In the genomic region with DNA sequence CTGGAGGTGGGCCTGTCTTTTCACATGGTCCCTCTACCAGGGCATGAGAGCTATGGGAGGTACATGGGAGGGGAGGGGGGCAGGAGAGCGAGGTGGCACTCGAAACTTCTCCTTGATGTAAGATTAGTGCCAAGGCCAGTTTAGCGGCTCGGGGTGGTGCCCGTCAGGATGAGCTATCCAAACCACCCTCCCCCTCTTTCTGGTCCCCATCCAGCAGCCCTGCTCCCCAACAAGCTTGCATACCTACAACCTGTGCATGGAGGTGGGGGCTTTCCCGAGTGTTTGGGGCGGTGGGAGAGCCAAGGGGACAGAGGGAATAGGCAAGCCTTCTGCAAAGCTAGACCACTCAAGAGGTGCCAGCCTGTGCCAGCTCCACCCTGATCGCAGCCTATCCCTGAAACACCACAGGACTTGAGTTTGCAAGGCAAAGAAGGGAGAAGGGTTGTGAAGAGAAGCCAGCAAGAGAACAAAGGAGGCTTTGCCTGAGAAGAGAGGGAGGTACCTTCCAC, we compare ENCODE assay signal across 8 mouse cellular contexts. TPM values are rescaled to one million over a fixed set of nuclear protein-coding genes. Genes with fewer than 3 reads are reported as not detected.
DNase-seq lines count a peak whose midpoint lies in the region; ATAC-seq and TF ChIP-seq lines count a peak whose summit lies in the region.

No protein-coding gene starts in this region.

- intact Hi-C loops in left cerebral cortex, postnatal 25 days (cut with DNase I) = no loop called here
- intact Hi-C loops in left cerebral cortex, postnatal 36 days (cut with DNase I) = loop anchor here (2.0 kb wide), 1 partner anchor 25 kb away; no protein-coding TSS in a partner anchor

- no peaks in the 10 kb centered on the region for H3K9me3 ChIP-seq in neural tube, embryonic 14.5 days (ENCODE audit: control insufficient read depth, low read length)

- H3K9ac ChIP-seq in neural tube, embryonic 14.5 days (replicated peaks; ENCODE audit: low read depth, low read length) = peak overlapping the region; percentile 47; the same call in 1 of the 2 replicates

- H3K27me3 ChIP-seq in neural tube, embryonic 14.5 days (ENCODE audit: control insufficient read depth, insufficient read depth, low read length) = no peaks in the 10 kb centered on the region

- peak overlapping the region; percentile 75 for H3K27ac ChIP-seq in embryonic fibroblast, embryonic 13.5 days (ENCODE audit: insufficient read depth, low read length)
- H3K27ac ChIP-seq in neural tube, embryonic 14.5 days (ENCODE audit: low read depth, low read length) = peak overlapping the region; percentile 46; the same call in 1 of the 2 replicates

- TF ChIP-seq CTCF in embryonic fibroblast, embryonic 13.5 days (IDR thresholded peaks at IDR 0.05; ENCODE audit: borderline replicate concordance, insufficient read depth, low read length) = no peak

- ATAC-seq in neural tube, embryonic 14.5 days (ENCODE audit: low read depth) = peak; percentile 9; the same call in 1 of the 2 replicates

- peak overlapping the region; percentile 52 for H3K4me2 ChIP-seq in neural tube, embryonic 14.5 days (ENCODE audit: low read depth, low read length)

- no peaks in the 10 kb centered on the region for H3K36me3 ChIP-seq in neural tube, embryonic 14.5 days (ENCODE audit: control insufficient read depth, insufficient read depth, low read length)

- WGBS in neural tube, embryonic 14.5 days = 37% methylated on average over 8 of the region's 8 CpGs

- H3K4me3 ChIP-seq in embryonic fibroblast, embryonic 13.5 days (ENCODE audit: insufficient read depth, low read length) = peak overlapping the region; percentile 12
- 0 out of 2 replicates have a peak overlapping the region, but pooled peaks have one; percentile 24 for H3K4me3 ChIP-seq in neural tube, embryonic 14.5 days (ENCODE audit: low read depth, low read length)

- peak; percentile 18 to 20 for DNase-seq in lung, adult 18-20 months
- DNase-seq in lung, postnatal 25 days (ENCODE audit: low spot score) = no peak
- DNase-seq in induced T-regulatory cell, adult 2 months (ENCODE audit: low read depth) = peak; percentile 3
- no peak for DNase-seq in cerebellum, postnatal 14 days
- no peak for DNase-seq in left cerebral cortex, postnatal 25 days (ENCODE audit: low spot score in 2 of 2)
- no peak for DNase-seq in left cerebral cortex, postnatal 36 days (ENCODE audit: low spot score in 2 of 2)

- peak; percentile 63 for TF ChIP-seq POLR2A in embryonic fibroblast, embryonic 13.5 days (IDR thresholded peaks at IDR 0.05; ENCODE audit: low read depth, low read length)

- peaks cover 2% of the 10 kb centered on the region; the same call in 1 of the 2 replicates for H3K4me1 ChIP-seq in embryonic fibroblast, embryonic 13.5 days (ENCODE audit: control insufficient read depth, insufficient read depth, low read length)
- H3K4me1 ChIP-seq in neural tube, embryonic 14.5 days (ENCODE audit: control insufficient read depth, insufficient read depth, low read length) = peaks cover 7% of the 10 kb centered on the region; the same call in 1 of the 2 replicates

RNA-seq across cellular contexts. Expression of gene Kctd15, which starts 26.8 kb away (rescaled TPM):
- polyA plus RNA-seq in embryonic fibroblast, embryonic 13.5 days (2011; ENCODE audit: insufficient read length, low read depth, missing spikeins) = 30.8 and 39.5 TPM in 2 replicates
- polyA plus RNA-seq in neural tube, embryonic 14.5 days (2014; fragmentation: Nextera tagmentation; extraction: Ambion mirVana) = 11.8 and 22.9 TPM in 2 replicates
- 10 to 100 TPM; 14.6 TPM for total RNA-seq in left cerebral cortex, postnatal 25 days (2021)
- 10 to 100 TPM; 11.7 to 14.0 TPM for total RNA-seq in left cerebral cortex, postnatal 36 days (2021)

Comparison
In these comparisons a context has a peak if more than half of its experiments do, and no peak if none do; other contexts are left out.
1. DNase-seq: peak in lung, adult 18-20 months (2 of 2) and induced T-regulatory cell, adult 2 months (single experiment); none in lung, postnatal 25 days (single experiment), cerebellum, postnatal 14 days (0 of 2), left cerebral cortex, postnatal 25 days (0 of 2) and left cerebral cortex, postnatal 36 days (0 of 2).